ENCODE assay signal across 15 mouse cellular contexts in the genomic region with DNA sequence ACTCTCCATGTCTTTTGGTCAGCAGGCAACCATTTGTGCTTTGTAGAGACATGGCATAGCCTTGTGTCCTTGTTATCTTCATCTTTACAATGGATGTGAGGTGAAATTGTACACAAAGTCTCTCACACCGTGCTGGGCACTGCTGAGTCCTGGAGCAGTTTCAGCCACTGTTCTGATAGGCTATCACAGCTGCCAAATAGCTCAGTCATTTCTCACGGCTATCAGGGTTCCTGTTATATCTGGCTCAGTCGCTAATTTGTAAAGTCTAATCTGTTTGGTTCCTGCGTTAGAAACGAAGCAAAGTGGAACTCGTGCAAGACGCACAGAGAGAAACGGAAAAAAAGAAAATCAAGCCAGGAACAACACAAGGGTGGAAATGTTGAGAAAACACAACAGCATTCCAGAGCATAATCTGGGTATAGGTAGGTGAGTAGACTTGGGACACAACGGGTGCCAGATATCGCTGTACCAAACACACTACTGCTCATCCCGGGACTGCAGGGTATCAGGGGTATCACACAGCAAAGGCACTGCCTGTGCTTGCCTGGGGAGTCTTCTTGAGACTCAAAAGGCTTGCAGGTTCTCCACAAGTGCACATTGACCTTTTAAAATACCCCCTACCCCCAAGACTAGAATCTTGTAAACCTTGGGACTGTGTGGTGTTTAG.
"Had no signal": no experiment of that assay in that cellular context is flagged by ENCODE, and none has a peak within 500 bp of the region (broad histone marks: within the 10 kb centered on the region; RNA-seq: fewer than 3 reads in every experiment).

No protein-coding gene starts in this region.

- H3K27ac ChIP-seq: kidney, postnatal 0 days; limb, embryonic 15.5 days; liver, embryonic 12.5 days; midbrain, embryonic 10.5 days; stomach, embryonic 15.5 days had no signal

- H3K4me2 ChIP-seq: limb, embryonic 15.5 days; liver, embryonic 12.5 days; lung, embryonic 14.5 days; stomach, embryonic 15.5 days had no signal

- H3K36me3 ChIP-seq: limb, embryonic 15.5 days; liver, embryonic 12.5 days; midbrain, embryonic 10.5 days; stomach, embryonic 15.5 days had no signal

- ATAC-seq: liver, embryonic 12.5 days; midbrain, embryonic 16.5 days had no signal

- H3K9me3 ChIP-seq: limb, embryonic 15.5 days; stomach, embryonic 15.5 days had no signal

- H3K27me3 ChIP-seq: limb, embryonic 15.5 days; liver, embryonic 12.5 days; stomach, embryonic 15.5 days had no signal

- DNase-seq: kidney, postnatal 36 days; layer of hippocampus, adult 9-11 months; layer of hippocampus, postnatal 36 days; lung, embryonic 14.5 days; lung, postnatal 10 days; lung, postnatal 4 days; right cerebral cortex, postnatal 14 days; thymus, adult 2 months; thymus, postnatal 36 days had no signal

- H3K9ac ChIP-seq: limb, embryonic 15.5 days; liver, embryonic 12.5 days; lung, embryonic 14.5 days; stomach, embryonic 15.5 days had no signal

- H3K4me3 ChIP-seq: limb, embryonic 15.5 days; liver, embryonic 12.5 days; midbrain, embryonic 10.5 days; stomach, embryonic 15.5 days had no signal

- H3K4me1 ChIP-seq: limb, embryonic 15.5 days; liver, embryonic 12.5 days; midbrain, embryonic 10.5 days; stomach, embryonic 15.5 days had no signal
